Mouse (Mus musculus) megakaryocyte, adult 5-6 weeks (primary cell): ENCODE measurements around the gene Itgax. TPM values are rescaled to one million over a fixed set of nuclear protein-coding genes. Genes with fewer than 3 reads are reported as not detected.

ENCODE experiments used
- ATAC-seq: 2 replicates; pipeline ENCODE4 v1.8.0; 2016; ENCODE audit warnings: mild to moderate bottlenecking, inconsistent platforms; ENCODE audit not compliant: poor library complexity, severe bottlenecking
- total RNA-seq, 2 experiments: library from RNA; stranded (forward) in 1 of 2; stranded (reverse) in 1 of 2; fragments of 153-499, 151-499 nt in 1 of 2; fragments of 221-1000, 200-1000 nt in 1 of 2; gene quantifications; 2 replicates each; pipeline versions ENCODE4 v1.2.3 to v1.2.4; 2015 to 2017

Itgax gene
- 5.1 and 6.3 TPM in 2 replicates for total RNA-seq (2015)
- 9.8 and 9.9 TPM in 2 replicates for total RNA-seq (2017)

DNA sequence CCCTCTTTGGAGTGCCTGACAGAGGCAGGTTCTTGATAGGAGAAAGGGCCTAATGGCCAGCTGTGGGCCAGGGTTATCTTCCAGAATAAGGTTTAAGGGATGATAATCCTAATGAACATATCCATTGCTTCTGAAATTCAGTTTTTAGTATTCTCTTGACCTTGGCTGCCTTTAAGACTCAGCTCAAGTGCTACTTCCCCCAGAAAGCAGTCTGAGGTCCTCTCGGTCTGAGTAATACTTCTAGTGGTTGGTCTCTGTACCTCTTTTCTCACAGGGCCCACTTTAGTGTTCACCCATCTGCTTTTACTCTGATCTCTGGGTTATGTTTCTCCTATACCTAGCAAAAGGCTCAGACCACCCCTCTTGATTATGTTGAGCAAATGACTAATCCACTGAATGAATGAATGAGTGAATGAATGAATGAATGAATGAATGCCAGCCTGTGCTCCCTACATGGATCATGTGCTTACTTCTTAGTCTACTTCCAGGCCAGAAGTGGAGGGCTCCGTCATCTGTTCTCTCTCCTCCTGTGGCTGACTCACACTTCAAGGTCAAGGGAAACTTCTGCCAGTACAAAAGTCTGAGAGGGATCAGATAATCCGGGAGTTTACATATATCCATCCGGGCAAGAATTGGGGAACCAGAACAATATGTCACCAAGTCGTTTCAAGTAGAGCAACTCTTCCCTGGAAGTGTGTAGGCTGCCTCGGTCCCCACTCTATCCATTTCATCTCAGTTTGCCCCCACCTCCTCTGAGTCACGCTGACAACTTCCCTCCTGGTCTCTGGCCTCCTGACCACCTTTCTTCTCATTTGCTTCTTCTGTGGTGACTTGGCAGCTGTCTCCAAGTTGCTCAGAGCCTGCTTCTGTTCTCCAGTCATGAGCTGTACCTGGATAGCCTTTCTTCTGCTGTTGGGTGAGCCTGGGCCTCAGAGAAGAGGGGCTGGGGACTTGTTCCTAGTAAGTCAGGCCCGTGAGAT lies at the start of gene Itgax:
Itgax (plus strand) TSS at position 807 of the 980 bp plus-strand sequence.
- 0 out of 2 replicates have a peak, but pooled peaks have one; percentile 19 for ATAC-seq

- ATAC-seq: no peak
These were observed 49.3 kb upstream of the Itgax start for GRCm38 (mm10) chr7:128080012-128080411.

GRCm38 (mm10) chr7:128089141-128089540 lies 40.2 kb upstream of the Itgax start:
- peak; percentile 98 for ATAC-seq

- ATAC-seq: no peak
These were observed 31.2 kb upstream of the Itgax start for GRCm38 (mm10) chr7:128098135-128098534.

- no peak for ATAC-seq
These were observed 28.5 kb upstream of the Itgax start for GRCm38 (mm10) chr7:128100742-128101357.

GRCm38 (mm10) chr7:128105246-128105645 lies 24.1 kb upstream of the Itgax start:
- ATAC-seq: no peak

DNA sequence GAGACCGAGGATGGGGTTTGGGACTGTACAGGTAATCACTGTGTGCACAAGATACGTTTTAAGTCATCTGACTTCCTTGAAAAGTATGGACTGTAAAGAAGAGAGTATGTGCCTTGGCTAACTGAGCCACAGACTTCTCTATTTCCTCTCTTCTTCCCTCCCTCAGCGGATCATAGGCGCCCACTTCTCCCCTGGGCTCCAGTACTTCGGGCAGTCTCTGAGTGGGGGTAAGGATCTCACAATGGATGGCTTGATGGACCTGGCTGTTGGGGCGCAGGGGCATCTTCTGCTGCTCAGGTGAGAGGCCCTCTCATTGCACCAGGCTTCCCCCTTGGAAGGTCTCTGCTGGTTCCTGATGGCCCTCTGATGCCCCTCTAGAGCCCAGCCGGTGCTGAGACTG lies 21.9 kb upstream of the Itgax start:
- ATAC-seq: no peak

- peak; percentile 56; the same call in 1 of the 2 replicates for ATAC-seq
These were observed 19.0 kb upstream of the Itgax start for GRCm38 (mm10) chr7:128110314-128110713.

GRCm38 (mm10) chr7:128112131-128112530 lies 17.2 kb upstream of the Itgax start:
- ATAC-seq: no peak

DNA sequence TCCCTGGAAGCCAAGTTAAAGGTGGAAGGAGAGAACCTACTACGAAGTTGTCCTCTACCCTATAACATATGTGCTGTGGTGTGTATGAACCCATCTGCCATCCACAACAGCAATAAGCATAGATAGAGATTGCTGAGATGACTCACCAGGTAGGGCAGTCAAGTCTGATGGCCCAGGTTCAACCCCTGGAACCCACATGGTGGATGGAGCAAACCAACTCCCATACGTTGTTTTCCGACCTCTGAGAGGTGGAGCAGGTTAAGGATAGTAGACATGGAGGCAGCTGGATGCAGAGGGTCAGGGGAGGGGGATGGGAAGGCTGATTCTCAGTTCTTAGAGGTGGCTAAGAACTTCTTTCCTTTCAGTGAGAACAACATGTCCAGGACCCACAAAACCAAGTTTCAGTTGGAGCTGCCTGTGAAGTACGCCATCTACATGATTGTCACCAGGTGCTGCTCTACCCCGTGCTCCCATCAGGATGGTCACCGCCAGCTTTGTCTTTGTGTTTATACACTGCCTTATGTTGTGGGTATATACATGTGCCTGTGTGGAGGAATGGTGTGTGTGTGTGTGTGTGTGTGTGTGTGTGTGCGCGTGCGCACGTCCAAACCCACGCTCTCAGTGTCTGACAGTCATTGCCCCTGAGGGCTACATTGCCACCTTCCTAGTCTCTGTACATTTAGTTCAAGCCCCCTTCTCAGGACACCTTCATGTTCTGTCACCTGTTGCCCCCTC lies 14.8 kb upstream of the Itgax start:
- no peak for ATAC-seq

DNA sequence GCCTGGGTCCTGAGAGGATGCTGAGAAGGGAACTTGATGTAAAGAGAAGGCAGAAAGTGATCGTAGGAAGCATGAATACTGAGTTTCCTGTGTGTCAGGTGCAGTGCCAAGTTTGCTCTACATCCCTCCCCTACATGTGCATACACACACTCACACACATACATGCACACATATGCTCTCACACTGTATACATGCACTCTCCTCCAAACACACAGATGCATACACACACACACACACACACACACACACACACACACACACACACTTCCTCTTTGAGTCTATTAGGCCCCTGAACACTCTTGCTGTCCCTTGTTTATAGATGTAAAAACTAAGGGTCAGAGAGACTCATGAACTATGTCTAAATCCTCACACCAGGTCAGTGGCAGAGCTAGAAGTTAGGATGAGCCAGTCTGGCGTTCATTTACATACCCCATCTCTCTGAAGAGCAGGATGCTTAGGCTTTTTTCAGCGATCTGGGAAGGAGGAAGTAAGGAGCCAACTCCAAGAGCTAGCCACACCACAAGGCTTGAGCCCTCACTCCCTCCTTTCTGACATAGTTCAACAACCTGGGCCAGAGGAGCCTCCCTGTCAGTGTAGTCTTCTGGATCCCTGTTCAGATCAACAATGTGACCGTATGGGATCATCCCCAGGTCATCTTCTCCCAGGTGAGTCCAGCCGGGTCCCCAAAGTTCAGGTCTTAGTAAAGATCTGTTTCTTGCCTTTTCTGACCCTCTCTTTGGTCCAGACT lies 14.0 kb upstream of the Itgax start:
- no peak for ATAC-seq

DNA sequence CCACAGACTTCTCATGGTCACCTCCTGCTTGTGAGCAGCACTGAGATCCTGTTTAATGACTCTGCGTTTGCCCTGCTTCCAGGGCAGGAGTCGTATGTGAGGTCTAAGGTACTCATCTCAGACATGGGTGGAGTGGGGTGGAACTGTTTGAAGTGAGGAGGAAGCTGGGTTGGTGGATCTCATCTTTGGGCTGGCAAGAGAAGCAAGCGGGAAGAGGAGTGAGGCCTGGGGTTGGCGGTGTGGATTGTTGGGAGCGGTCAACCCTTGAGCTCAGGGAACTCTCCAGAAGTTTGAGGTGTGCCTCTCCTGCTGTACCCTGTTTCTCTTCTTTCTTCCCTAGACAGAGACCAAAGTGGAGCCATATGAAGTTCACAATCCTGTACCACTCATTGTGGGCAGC lies 13.0 kb upstream of the Itgax start:
- ATAC-seq: no peak

- no peak; the same call in 1 of the 2 replicates for ATAC-seq
These were observed 9.4 kb upstream of the Itgax start for GRCm38 (mm10) chr7:128119726-128120490.

DNA sequence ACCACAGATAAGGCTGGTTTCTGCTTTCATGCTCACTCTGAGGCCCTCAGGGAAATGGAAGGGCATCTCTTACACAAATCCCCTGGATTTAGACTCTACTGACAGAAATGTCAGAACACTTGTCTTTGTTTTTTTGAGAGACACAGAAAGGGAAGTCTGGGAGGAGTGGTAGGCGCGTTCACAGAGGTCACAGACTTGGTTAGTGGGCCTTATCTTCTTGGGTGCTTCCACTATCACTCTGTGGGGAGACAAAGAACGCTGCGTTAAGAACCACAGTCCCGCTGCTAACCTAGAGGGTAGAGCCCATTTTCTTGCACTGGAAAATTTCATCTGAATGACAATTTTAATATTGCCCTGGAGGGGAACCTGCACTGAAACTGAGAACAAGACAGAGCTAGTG lies 2.8 kb downstream of the Itgax start:
- ATAC-seq: no peak

GRCm38 (mm10) chr7:128133596-128133995 lies 4.2 kb downstream of the Itgax start:
- peak; percentile 86 for ATAC-seq

DNA sequence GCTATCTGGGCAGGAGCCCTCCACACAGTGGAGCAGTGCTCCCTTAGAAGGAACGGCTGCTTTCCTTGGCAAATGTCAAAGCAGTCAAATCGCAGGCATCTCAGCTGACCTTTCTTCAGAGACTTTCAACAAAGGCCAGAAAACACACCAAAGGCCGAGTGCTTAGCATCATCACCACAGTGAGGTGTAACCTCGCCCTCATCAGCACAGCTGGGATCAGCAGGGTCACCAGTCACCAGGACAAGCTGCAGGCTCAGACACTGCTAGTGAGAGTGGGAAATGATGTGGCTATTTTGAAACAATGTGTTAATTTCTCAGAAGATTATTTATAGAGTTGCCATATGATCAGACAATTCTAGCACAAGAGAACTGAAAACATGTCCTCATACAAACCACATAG lies 7.6 kb downstream of the Itgax start:
- no peak for ATAC-seq

GRCm38 (mm10) chr7:128139611-128140010 lies 10.3 kb downstream of the Itgax start:
- ATAC-seq: no peak

- no peak for ATAC-seq
These were observed 21.6 kb downstream of the Itgax start for GRCm38 (mm10) chr7:128150970-128151369.

GRCm38 (mm10) chr7:128154076-128154475 lies 24.7 kb downstream of the Itgax start, which contains the start of gene Itgad:
TSS of gene Itgad (plus strand) at chr7:128154376.
- no peak for ATAC-seq

DNA sequence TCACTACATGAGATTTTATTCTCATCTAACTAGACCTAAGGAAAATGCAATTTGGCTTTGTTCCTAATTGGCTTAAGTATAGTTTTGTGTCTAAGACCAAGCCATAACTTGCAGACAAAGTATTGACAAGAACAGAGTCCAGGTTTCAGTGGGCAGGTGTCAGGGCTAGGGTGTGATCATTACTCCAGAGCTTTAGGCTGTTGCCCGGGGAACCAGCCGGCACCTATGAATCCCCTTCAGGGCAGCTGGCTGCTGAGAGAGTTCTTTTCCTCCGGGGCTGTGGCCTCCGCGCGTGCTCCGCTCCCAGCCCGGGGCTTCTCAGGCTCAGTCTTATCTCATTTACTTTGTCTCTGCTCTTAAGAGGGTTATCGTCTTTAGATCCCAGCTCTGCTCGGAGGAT lies 25.6 kb downstream of the Itgax start:
- no peak for ATAC-seq
